Mouse (Mus musculus) thymus, postnatal 25 days (tissue): ENCODE results near the gene 1700015G11Rik.

Source experiments
- DNase-seq: peaks from one replicate; pipeline ENCODE4 v3.0.0; 2022

The 1700015G11Rik gene

DNA sequence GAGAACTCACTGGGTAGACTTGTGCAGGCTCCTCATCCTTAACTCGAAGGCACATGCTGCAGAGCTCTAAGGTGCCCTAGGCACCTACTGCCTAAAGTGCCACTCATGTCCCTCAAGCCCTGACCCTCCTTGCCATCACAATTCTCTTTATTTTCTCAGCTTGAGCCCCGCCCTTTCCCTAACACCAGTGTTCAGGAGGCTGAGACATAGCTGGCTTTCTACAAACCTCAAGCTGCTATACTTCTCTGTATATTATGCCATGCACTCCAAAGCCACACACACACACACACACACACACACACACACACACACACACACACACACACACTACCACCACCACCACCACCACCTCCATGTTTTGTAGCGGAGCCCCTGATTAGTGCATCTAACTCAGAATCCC, at the start of gene 1700015G11Rik:
Gene 1700015G11Rik (minus strand): TSS at position 101 of the 400 bp plus-strand sequence.
- no peak for DNase-seq

DNA sequence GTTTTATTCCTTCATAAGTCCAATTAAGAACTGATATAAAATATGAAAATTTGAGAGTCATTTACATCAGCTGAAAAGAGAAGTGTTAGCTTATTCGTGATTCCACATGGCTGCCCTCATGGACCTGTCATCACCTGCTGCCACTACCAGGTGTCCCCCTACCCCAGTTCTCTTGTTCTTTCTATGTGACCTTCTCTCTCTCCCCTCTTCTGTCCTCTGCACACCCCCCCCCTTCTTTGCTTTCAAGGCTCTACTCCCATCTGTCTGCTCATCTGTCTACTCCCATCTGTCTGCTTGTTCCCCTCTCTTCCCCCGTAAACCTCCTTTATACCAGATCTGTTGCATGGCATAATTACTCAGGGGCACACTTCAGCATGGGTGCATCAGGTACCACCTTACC, 41.4 kb upstream of the 1700015G11Rik start:
- no peak for DNase-seq

DNA sequence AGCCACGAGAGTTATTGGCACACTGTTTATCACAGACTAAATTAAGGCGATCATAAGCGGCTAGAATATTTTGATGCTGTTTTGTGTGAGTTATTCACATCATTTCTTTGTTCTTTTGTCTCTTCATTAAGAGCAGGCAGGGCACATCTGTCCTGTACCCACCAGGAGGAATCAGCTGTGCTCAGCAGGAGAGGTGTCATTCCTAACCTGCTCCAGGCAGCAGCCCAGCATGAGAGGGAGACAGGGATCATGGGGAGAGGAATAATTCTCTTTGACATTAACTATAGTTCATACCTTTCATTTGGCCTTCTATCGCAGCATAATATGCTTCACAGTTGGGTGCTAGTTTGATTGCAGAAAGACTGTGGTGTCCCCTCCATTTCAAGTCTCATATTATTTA, 40.7 kb upstream of the 1700015G11Rik start:
- DNase-seq = no peak

DNA sequence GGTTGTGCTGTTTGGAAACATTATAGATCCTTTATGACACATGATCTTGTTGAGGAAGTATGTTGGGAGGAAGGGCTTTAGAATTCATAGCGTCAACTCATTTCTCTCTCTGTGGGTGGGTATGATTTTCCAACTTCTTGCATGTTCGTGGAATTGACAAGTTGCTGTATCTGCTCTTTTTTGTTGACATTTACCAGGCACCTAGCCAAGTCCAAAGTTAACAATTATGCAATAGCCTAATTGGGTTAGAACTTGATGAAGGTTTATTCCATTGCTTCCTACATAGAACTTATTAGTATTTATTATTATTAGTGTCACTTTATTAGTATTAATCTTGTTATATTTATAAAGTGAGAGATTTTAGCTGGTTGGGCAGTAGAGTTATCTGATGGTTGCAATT, 40.3 kb upstream of the 1700015G11Rik start:
- DNase-seq = no peak

DNA sequence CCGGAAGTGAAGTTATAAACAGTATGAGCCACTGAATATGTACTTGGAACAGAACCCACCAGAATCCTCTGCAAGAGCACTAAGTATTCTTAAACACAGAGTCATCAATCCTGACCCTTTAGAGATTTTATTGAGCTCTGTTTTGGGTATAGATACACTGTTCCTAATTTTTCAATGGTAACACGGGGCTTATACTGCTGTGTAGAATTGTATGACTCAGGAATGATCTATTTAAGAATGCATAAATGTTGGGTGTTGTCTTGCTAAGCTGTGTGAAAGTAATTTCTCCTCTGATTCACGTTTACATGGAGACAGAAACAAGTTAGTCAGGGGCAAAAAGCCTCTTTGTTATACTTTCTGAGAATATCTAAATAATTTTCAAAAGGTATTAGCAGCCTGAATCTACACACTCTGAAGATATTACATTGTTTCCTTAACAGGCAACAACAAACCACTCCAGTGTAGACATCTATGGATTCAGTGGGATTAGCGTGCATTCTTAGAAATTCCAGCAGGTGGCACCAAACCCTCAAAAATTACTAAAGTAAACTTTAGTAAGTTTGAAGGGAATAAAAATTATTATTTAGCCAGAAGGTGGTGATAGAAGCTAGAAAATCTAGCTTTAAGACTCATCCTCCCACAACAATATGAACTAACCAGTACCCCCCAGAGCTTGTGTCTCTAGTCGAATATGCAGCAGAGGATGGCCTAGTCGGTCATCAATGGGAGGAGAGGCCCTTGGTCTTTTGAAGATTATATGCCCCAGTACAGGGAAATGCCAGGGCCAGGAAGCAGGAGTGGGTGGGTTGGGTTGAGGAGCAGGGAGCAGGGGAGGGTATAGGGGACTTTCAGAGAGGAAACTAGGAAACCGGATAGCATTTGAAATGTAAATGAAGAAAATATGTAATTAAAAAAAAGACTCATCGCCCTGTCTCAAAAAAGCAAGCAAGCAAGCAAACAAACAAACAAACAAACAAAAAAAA, 22.4 kb upstream of the 1700015G11Rik start:
- no peak for DNase-seq

DNA sequence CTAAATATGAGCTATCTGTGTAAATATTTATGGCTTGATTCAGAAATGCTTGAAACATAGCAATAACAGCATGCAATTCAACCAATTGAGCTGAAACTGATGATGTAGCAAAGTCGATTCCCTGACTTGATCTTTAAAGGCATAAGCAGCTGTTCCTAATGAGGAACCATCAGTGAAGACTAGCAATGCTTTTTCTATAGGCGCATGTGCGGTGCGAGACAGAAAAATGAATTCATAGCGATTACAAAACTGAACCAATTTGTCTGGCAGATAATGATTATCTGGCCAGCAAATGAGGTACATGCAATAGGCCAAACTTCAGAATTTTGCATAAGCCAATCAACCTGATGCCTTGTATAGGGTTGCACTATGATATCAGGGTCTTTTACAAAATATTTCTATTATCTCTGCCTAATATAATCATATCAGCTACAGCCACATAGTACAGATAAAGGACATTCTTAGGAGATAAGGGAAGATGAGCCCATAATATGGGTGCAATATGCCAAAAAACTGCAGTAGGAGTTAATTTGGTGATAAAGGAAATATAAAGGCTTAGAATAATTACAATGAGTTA, 8.6 kb upstream of the 1700015G11Rik start:
- no peak for DNase-seq

DNA sequence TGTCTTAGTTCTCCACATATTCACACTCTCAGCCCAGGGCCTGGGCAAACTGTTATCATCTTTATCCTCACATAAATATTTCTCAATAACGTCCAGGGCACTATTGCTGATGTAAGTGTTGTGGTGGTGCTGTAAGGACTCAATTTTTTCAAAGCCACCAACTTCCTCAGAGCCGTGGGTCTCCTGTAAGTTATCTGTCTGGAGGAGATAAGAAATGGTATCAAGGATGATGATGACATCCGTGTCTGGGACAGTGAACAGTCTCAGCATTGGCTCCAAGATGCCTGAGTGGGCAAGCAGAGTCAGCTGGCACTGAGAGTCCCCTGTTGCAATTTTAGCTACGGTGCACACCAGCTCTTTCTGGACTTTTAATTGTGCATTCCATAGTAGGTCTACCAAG, 6.5 kb upstream of the 1700015G11Rik start:
- no peak for DNase-seq

DNA sequence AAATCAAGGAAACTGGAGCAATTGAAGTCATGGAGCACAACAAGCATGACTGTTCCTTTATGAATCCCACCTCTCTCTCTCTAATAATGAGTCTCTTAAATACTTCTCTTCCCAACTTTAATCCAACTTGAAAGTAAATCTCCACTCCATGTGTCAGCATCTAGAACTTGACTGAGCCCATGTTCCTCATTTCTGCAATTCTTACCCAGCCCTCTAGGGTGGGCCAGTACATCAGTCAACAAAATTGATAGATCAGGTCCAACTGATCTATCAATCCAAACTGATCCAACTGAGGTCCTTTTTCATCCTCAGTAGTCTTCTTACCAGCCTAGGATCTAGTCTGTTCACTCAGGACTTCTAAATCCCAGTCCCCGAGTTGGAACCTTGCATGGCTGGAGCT, 348 bp downstream of the 1700015G11Rik start:
- DNase-seq = no peak

DNA sequence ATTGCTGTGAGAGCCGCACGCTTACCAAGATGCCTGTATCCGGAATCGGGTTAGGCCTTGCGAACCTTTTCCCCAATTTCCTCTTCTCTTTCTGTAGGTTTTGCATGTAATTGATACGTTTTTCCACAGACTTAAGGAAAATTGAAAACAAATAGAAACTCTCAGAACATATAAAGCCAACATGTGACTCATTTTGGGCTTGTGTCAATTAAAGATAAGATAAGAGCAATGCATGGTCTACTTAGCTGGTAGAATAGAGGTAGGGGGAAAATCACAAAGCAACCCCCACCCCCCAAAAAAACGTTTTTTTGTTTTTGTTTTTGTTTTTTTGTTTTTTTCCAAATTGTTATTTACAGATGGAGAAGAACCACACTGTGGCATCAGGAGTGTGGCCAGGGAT, 2.1 kb downstream of the 1700015G11Rik start:
- no peak for DNase-seq

DNA sequence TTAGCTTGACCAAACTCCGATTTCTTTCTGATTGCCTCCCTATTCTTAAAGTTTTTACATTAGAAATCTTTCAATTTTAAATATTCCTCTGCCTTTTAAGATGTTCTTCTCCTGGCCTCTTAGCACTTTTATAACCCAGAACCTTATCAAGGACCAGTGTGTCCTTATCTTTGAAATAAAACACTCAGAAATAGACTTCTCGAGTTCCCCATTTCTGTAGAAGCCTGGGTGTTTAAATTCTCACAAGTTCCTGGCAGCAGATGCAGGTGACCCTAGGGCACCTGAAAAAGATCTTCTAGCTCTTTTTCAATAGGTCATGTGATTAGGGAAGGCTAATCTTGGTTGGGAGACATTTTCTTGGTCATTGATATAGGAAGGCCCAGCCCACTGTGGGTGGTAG, 8.4 kb downstream of the 1700015G11Rik start:
- DNase-seq = no peak

DNA sequence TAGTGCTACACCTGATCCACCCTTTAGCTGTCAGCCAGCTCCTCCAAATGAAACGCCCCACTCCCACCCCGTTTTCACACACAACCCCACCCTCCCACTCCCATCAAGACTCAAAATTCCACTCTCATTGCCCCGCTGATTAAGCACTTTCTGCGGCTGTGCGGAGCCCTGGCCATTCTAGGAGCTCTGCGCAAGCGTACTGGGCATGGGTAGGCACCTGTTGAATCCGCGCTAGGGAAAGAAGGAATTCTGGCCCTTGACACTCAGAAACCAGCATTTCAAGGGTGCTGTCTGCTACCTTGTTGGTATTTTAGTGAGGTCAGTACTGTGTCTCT, 9.3 kb downstream of the 1700015G11Rik start:
- DNase-seq = no peak

DNA sequence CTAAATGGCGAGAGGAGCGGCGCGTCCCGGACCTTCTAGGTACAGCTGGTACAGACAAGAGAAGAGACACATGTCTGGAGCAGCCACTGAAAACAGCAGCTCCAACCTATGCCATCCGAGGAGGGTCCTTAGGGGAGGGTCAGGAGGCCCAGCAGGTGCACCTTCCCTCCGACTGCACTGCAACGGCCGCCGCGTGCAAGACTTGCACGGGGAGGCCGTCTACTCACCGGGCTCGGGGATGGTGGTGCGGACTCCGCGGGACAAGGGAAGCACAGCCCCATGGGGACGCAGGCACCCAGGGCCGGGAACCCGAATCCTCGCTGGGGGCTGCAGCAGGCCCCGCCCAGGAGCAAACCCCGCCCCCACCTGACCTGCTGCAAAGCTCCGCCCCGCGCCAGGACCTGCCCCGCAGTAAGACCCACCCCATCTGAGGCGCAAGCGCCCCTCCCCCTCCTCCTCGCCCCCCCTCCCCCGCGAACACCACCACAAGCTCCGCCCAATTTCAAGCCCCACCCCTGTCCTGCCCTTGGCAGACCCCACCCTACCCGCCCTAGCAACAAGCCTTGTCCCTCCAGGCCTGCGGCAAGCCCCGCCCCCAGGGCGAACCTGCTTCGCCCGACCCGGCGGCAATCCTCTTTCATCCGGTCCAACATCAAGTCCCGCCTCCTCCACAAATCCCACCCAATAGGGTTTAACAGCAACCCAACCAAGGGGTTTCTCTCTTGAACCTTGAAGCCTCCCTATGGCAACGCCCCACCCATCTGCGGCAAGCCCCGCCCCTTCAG, 9.8 kb downstream of the 1700015G11Rik start, which contains the start of gene Svip:
Gene Svip (minus strand): TSS at position 508 of the 785 bp plus-strand sequence.
- peak; percentile 57 for DNase-seq

DNA sequence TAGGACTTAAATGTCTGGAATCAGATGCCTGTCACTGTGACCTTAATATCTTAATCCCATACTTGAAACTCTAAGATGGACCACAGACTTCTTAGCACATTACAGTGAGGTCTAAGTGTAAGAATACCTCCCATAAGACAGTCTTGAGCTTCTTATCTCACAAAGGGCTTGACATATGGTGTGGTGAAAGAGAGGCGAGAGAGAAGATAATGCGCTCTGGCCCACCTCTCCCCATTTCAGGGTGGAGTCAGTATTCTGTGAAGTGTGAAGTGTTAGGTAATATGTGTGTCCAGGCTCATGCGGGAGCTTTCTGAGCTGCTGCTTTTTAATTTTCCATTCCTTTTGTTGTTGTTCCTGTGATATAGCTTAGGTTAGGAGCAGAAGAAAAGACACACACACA, 24.5 kb downstream of the 1700015G11Rik start:
- DNase-seq = no peak

DNA sequence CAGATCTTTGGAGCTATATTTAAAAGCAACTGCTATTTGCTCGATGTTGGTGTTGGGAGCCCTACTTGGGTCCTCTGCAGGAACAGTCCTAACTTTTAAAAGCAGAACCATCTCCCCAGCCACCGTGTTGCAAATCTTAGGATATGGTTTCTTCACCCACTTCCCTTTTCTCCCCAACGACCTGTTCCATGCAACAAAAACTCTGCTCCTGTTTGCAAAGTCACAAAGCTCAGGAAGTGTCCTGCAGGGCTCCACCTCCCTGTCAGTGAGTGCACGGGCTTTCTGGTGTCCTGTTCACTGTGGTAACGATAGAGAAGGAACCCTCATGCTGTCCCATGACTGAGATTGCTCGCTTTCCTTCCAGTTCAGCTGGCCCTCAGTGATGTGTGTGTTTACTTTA, 28.6 kb downstream of the 1700015G11Rik start:
- no peak for DNase-seq

DNA sequence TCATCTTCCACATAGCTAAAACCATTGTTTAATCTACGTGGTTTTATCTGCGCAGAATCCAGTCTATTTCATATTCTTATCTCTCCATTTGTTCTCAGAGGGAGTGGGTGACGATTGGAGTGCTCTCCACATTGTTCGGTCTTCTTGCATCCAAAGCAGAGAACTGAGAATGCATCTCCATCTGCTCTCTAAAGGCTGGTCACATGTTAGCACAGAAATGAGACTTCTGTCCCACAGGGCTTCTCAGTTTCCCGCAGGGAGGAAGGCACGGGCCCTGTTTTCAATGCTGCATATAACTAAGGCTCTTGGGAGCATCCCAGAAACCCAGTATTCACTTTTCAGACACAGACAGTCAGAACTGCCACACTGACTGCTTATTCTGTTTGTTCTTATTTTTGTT, 29.8 kb downstream of the 1700015G11Rik start:
- DNase-seq = no peak

DNA sequence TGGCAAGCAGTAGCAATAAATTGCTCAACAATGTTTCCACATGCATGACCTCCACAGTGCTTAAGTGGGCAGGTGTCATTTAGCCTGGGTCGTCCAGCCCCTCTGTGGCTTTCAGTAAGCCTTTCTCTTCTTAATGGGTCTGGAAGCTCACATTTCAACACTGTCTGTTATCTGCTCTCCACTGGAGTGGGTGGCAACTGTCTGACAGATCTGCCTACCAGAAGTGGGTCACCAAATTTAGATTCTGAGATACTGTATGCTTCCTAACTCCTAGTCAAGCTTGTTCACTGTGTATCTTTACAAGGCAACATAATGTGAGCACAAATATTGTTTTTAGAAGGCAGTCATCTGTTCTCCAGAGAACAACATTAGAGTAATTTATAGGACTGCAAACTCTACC, 33.2 kb downstream of the 1700015G11Rik start:
- DNase-seq = no peak

DNA sequence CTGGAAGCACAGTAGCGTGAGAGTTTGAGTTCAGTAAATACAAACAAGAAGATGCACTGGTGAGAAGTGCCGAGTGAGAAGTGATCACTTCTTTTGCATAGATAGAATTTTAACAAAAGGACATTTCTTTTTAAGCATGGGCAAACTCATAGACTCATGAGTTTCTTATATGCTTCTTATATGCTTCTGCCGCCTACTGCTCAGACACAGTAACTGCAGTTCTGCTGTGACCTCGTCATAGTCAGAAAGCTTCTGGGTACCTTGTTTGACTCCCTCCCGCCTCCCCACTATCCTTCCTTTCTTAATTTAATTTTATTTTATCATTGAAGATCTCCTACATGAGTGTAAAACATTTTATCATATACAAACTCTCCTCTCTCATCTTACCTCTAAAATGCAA, 36.3 kb downstream of the 1700015G11Rik start:
- no peak for DNase-seq

DNA sequence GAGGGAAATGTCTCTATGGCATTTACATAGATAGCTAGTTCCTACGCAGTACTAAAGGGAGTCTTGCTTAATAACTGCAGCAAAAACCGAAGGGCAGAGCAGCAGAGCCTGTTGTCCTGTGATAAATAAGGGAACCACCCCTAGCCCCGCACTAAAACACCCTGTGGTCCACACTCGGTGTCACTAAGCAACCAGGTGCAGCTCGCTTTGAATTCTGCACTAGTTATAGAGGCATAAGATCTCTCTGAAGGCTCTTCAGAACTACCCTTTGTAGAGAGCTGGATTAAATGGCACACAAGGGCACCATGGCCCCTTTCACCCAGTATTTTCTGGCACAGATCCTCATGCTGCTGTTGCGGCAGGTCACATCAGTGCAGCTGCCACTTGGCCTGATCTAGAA, 40.3 kb downstream of the 1700015G11Rik start:
- DNase-seq = no peak

DNA sequence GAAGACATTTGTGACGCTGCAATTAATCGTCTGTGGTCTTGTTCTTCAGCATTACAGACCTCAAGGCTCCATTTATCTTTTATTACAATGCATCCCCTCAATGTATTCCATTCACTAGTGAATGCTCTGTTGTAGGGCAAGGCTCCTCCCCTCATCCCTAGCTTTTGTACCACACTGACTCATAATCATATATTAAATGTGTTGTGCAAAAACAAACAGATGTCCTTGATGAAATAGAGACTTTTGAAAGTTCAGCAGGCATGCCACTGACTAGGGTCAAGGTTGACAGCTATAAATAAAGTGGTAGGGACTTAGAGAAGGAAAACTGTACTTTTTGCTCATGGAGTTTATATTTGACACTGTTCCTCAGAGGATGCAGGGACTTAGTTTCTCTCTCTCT, 42.0 kb downstream of the 1700015G11Rik start:
- no peak for DNase-seq

DNA sequence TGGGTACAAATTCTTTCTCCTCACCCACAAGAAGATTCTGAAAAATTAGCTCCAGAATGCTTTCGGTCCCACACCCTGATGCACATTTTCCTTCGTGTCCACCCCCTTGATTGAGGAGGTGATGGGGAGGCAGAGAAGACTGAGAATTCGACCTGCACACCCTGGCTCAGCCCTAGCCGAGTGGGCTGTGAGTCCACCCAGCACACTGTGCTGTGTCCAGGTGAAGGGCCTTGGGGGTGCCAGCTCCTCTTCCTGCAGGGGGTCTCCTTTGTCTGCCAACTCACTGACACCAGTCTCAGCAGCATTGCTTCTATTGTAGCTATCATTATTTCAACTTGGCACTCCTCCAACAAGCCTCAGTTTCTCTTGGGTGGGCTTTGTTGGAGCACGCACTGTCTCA, 42.4 kb downstream of the 1700015G11Rik start:
- DNase-seq = no peak

DNA sequence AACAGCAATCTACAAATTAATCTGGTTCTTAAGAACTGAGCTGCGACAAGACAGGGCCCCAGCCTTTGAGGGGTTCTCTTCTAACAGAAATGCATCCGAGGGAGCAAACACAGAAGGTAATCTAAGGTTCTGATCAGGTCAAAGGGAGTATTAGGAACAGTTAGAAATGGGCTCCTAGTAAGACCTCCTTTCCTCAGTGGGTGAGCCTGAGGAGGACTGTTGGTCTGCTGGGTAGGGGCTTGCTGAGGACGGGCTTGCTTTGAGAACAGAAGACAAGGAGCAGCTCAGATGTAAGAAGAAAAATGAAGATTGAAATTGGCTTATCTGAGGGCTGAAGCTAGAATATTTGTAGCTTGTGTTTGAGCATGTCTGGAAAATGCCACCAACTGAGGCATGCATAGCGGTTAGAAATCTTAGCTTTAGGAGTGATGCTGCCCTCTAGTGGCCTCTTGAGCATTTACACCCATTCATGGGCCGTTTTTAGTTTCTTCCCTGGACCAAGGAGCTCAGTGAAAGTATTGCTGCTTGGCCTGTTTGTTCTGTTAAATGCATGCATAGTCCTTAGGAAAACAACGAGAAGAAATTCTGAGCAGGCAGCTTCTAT, 43.2 kb downstream of the 1700015G11Rik start:
- DNase-seq = peak; percentile 9

DNA sequence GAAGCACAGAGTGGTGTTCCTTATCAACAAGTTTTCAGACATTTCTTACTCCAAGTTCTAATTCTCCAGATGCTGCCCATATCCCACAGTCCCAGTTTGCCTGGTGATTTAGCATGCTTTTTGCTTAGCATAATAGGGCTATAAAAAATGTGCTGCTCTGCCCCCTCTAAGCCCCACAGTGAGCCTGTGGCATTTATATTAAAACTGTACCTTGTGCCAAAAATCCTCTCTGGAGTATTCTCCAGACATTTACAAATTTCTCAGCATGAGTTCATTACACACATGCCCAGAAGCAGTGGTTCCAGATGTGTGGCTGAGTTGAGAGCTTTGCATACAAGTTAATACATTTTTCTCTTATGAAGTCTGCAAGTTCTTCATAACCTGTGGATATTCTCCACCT, 46.1 kb downstream of the 1700015G11Rik start:
- DNase-seq = no peak

DNA sequence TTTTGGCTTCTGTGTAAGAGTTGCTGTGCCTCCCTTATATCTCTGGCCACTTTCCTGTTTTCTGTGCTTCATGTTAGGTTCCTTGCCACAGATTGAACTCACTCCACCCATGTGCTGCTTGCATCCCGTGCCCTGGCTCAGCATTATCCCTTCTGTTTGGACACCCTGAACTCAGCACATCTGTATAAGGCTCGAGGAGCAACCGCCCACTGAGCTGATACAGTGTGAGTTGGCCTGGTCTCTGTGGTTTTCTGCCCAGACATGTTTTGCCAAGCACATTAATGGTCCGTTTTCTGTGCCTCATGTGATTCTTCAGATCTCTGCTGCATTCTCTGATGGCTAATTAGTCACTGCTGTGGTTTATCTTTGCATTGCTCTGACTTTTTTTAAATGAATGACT, 47.9 kb downstream of the 1700015G11Rik start:
- DNase-seq = no peak
